Mouse (Mus musculus) ES-E14 (cell line): ENCODE data around the gene Tmem256. TPM values are rescaled to one million over a fixed set of nuclear protein-coding genes. Genes with fewer than 3 reads are reported as not detected.

Experiments used
- DNase-seq: peaks from one replicate; pipeline ENCODE4 v3.0.0-alpha.2; 2013; ENCODE audit warnings: low read depth, low spot score
- H3K27ac ChIP-seq: 2 replicates; pipeline ENCODE4 v1.5.1; 2012; ENCODE audit warnings: low read depth, mild to moderate bottlenecking, low read length, moderate library complexity, mixed read lengths; ENCODE audit not compliant: poor library complexity, insufficient read depth, severe bottlenecking
- H3K36me3 ChIP-seq: 2 replicates; pipeline ENCODE4 v1.6.1; 2012; ENCODE audit warnings: mild to moderate bottlenecking, low read length, moderate library complexity, mixed read lengths; ENCODE audit not compliant: control insufficient read depth, poor library complexity, insufficient read depth, severe bottlenecking
- H3K4me1 ChIP-seq, 2 experiments: fragments of 150-350 bp in 1 of 2; sonication (generic) in 1 of 2; 2 replicates each; pipeline ENCODE4 v1.6.1; 2012; ENCODE audit warnings: low read length in 2 of 2, mild to moderate bottlenecking in 1 of 2, mixed read lengths in 1 of 2; ENCODE audit not compliant: control insufficient read depth in 2 of 2, insufficient read depth in 2 of 2, poor library complexity in 1 of 2
- H3K4me3 ChIP-seq, 2 experiments: fragments of 150-350 bp in 1 of 2; sonication (generic) in 1 of 2; 2 replicates each; pipeline ENCODE4 v1.5.1; 2012; ENCODE audit warnings: low read length in 2 of 2, low read depth in 1 of 2, mild to moderate bottlenecking in 1 of 2, mixed read lengths in 1 of 2; ENCODE audit not compliant: insufficient read depth in 1 of 2, poor library complexity in 1 of 2, severe bottlenecking in 1 of 2
- H3K9ac ChIP-seq: 2 replicates; pipeline ENCODE4 v1.6.1; 2012; ENCODE audit warnings: low read depth, mild to moderate bottlenecking, low read length, mixed read lengths; ENCODE audit not compliant: poor library complexity, insufficient read depth, severe bottlenecking
- H3K9me3 ChIP-seq: fragments of 150-350 bp; sonication (generic); 2 replicates; pipeline ENCODE4 v1.6.1; 2012; ENCODE audit warnings: low read depth, mild to moderate bottlenecking, low read length; ENCODE audit not compliant: control insufficient read depth, insufficient read depth
- CHD2 ChIP-seq: IDR thresholded peaks from 2 replicates; pipeline ENCODE4 v1.6.1; 2014; ENCODE audit warnings: mild to moderate bottlenecking, low read depth, low read length, inconsistent platforms
- HCFC1 ChIP-seq: IDR thresholded peaks from 2 replicates; pipeline ENCODE4 v1.6.1; 2012; ENCODE audit warnings: low read length, inconsistent platforms, borderline replicate concordance; ENCODE audit not compliant: insufficient read depth
- MAFK ChIP-seq: IDR thresholded peaks from 2 replicates; pipeline ENCODE4 v1.6.1; 2014; ENCODE audit warnings: mild to moderate bottlenecking, low read depth, low read length, inconsistent platforms; ENCODE audit not compliant: insufficient read depth
- ZC3H11A ChIP-seq: IDR thresholded peaks from 2 replicates; pipeline ENCODE4 v1.6.1; 2012; ENCODE audit warnings: low read depth, mild to moderate bottlenecking, inconsistent platforms, low read length, borderline replicate concordance
- ZNF384 ChIP-seq: IDR thresholded peaks from 2 replicates; pipeline ENCODE4 v1.6.1; 2012; ENCODE audit warnings: low read depth, low read length, inconsistent platforms
- in situ Hi-C, 2 experiments: fragments of 600-800 bp; cut with MboI; formaldehyde crosslinking; loops; one replicate each; pipeline ENCODE4 v1.15.1; 2025; ENCODE audit warnings: low sequenced_read_pairs in 2 of 2, inconsistent platforms in 1 of 2; ENCODE audit not compliant: unreplicated experiment in 2 of 2
- total RNA-seq: library from RNA; depleted of rRNA; stranded (reverse); fragments of 300-350 nt; gene quantifications from 2 replicates; pipeline ENCODE4 v1.2.3, GENCODE M21; 2012

Gene Tmem256
- total RNA-seq, 1 experiment = 90.7 TPM

- TF ChIP-seq ZC3H11A (no peak), HCFC1 (no peak)
- no peaks in the 10 kb centered on the region for H3K36me3 ChIP-seq
- peak; percentile 92 for DNase-seq
- peak within 1 kb of the TSS; percentile 74 to 76 for H3K4me3 ChIP-seq
- H3K4me1 ChIP-seq = peaks cover 3 to 8% of the 10 kb centered on the region in 2 experiments; a peak in 2 of 4 replicates
- H3K27ac ChIP-seq = no peak within 1 kb of the TSS
- H3K9ac ChIP-seq = peak within 1 kb of the TSS; percentile 68
- in situ Hi-C loops = no loop called here
- no peaks in the 10 kb centered on the region for H3K9me3 ChIP-seq
Observed at GRCm38 (mm10) chr11:69795168-69795982, 42.9 kb upstream of the Tmem256 start, which contains the start of gene Chrnb1. Gene Chrnb1, minus strand, starts transcription at chr11:69795943.

DNA sequence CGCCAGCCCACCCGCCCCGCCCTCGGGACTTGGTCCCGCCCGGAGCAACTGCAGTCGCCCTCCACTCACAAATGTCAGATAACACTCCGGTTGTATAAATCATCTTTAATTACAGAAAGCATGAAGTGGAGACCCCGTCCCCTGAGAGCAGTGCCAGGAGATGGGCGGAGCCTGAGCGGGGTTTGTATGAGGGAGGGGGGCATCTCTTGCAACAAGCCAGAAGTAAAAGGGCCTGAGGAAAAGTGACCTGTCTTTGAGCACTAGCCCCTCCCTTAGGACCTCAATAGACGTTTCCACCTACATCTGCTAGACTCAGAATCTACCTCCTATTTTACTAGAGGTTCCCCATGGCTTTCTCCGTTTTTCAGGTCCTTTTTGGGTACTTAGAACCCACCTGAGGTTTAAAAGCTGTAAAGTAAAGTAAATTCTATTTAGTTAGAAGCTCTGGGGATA, 42.3 kb upstream of the Tmem256 start:
- Histone ChIP-seq H3K4me3 (peak overlapping the region; percentile 74 to 76), H3K9ac (no peak overlapping the region), H3K4me1 (peaks cover 3 to 8% of the 10 kb centered on the region in 2 experiments; a peak in 2 of 4 replicates), H3K36me3 (no peaks in the 10 kb centered on the region), H3K27ac (no peak overlapping the region), H3K9me3 (no peaks in the 10 kb centered on the region)
- TF ChIP-seq HCFC1 (no peak), CHD2 (no peak), MAFK (no peak), ZNF384 (no peak), ZC3H11A (no peak)
- in situ Hi-C loops = no loop called here
- no peak for DNase-seq

GRCm38 (mm10) chr11:69797924-69798323, 40.4 kb upstream of the Tmem256 start:
- Histone ChIP-seq H3K4me1 (peaks cover 3 to 12% of the 10 kb centered on the region in 2 experiments), H3K36me3 (no peaks in the 10 kb centered on the region), H3K4me3 (no peak overlapping the region), H3K27ac (no peak overlapping the region), H3K9ac (no peak overlapping the region), H3K9me3 (no peaks in the 10 kb centered on the region)
- DNase-seq = no peak
- TF ChIP-seq ZNF384 (no peak), CHD2 (no peak), ZC3H11A (no peak), HCFC1 (no peak), MAFK (no peak)
- in situ Hi-C loops = no loop called here

DNA sequence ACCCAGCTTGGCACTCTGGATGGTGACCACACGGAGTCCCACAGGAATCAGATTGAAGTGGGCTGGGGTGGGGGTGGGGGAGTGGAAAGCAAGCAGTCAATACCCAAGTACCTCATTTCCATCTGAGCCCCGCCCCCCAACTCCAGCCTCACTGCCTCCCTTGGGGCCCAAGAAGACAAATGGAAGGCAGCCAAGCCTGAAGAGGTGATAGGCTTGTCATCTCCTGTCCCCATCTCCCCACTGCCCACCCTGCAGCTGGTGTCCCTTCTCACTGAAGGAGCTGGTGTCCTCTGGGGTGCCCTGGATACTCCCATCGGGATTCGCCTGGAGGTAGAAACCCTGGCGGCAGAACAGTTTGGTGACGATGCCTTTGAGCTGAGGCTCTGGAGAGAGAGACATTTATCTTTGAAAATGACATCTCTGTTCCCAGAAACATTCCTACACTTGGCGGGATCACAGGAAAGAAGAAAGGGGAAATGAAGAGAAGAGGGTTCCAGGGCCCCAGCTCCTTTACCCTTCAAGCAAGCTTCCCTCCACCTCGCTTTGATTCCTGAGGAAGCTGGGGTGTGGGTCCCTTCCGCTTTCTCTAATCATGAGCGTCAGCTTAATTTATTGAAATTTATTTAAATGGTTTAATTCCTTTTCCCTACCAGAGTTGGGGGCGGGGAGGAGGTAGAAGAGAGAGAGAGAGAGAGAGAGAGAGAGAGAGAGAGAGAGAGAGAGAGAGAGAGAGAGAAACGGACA, 38.7 kb upstream of the Tmem256 start:
- H3K36me3 ChIP-seq = no peaks in the 10 kb centered on the region; the same call in 1 of the 2 replicates
- H3K4me1 ChIP-seq = peaks cover 6 to 18% of the 10 kb centered on the region in 2 experiments
- in situ Hi-C loops = loop anchor here in 1 of 2 experiments (10.0 kb wide), 1 partner anchor 75 kb away; the partner anchor contains the start of gene Tmem95
- peak overlapping the region; percentile 68 to 81 for H3K4me3 ChIP-seq
- H3K27ac ChIP-seq = no peak overlapping the region
- no peak for DNase-seq
- peak overlapping the region; percentile 70 for H3K9ac ChIP-seq
- H3K9me3 ChIP-seq = no peaks in the 10 kb centered on the region
- TF ChIP-seq MAFK (no peak), ZNF384 (no peak), CHD2 (no peak), HCFC1 (no peak), ZC3H11A (no peak)
